Mouse (Mus musculus) CD8-positive naive resting alpha-beta T cell, adult 2 months (primary cell): ENCODE measurements around the gene Ppp1r37.
A peak's percentile ranks its signal among the peaks of the same experiment; 100 is the strongest.

Experiments
- DNase-seq, 2 experiments: peaks; one replicate each; pipeline ENCODE4 v3.0.0; 2022; ENCODE audit warnings: low read depth in 2 of 2, low spot score in 2 of 2

Gene Ppp1r37

GRCm38 (mm10) chr7:19506326-19506725 lies 56.5 kb downstream of the Ppp1r37 start:
- no peak for DNase-seq

GRCm38 (mm10) chr7:19503481-19504068 lies 59.3 kb downstream of the Ppp1r37 start:
- DNase-seq = peak; percentile 37 to 51

GRCm38 (mm10) chr7:19501658-19502057 lies 61.2 kb downstream of the Ppp1r37 start:
- no peak for DNase-seq

- no peak for DNase-seq
Observed at GRCm38 (mm10) chr7:19500420-19501363, 62.2 kb downstream of the Ppp1r37 start.

- DNase-seq = no peak
Observed at GRCm38 (mm10) chr7:19498326-19498725, 64.5 kb downstream of the Ppp1r37 start.

GRCm38 (mm10) chr7:19496214-19496555 lies 66.7 kb downstream of the Ppp1r37 start:
- no peak for DNase-seq

- no peak for DNase-seq
Observed at GRCm38 (mm10) chr7:19495521-19496213, 67.2 kb downstream of the Ppp1r37 start.

GRCm38 (mm10) chr7:19494751-19495474 lies 68.0 kb downstream of the Ppp1r37 start:
- DNase-seq = no peak

- no peak for DNase-seq
Observed at GRCm38 (mm10) chr7:19491731-19492130, 71.1 kb downstream of the Ppp1r37 start.

GRCm38 (mm10) chr7:19489525-19489924 lies 73.4 kb downstream of the Ppp1r37 start:
- DNase-seq = no peak

GRCm38 (mm10) chr7:19486549-19486948 lies 76.3 kb downstream of the Ppp1r37 start:
- no peak for DNase-seq

GRCm38 (mm10) chr7:19485488-19485887 lies 77.4 kb downstream of the Ppp1r37 start:
- DNase-seq = no peak

GRCm38 (mm10) chr7:19483281-19483680 lies 79.6 kb downstream of the Ppp1r37 start:
- no peak for DNase-seq
